Mouse (Mus musculus) neural tube, embryonic 11.5 days (tissue): Measurements from ENCODE around the gene Wdr1. TPM values are rescaled to one million over a fixed set of nuclear protein-coding genes. Genes with fewer than 3 reads are reported as not detected.
"Not testable (repeated sequence)": the region's sequence is repeated elsewhere in the genome, so short reads cannot be mapped to it uniquely, and the experiment has no call there.

Experiments
- ATAC-seq: fragments of 200-750 bp; cut with Nextera tagmentation; 2 replicates; pipeline ENCODE4 v1.8.0; 2017; ENCODE audit warnings: moderate number of reproducible peaks, mild to moderate bottlenecking, moderate TSS enrichment, moderate library complexity; ENCODE audit not compliant: insufficient read depth, low FRiP score, low TSS enrichment
- DNase-seq: peaks from one replicate; pipeline ENCODE4 v3.0.0-alpha.2; 2015; ENCODE audit warnings: low spot score
- H3K27ac ChIP-seq: fragments of 300-500 bp; sonication (generic); 2 replicates; pipeline ENCODE4 v1.5.1; 2014; ENCODE audit warnings: low read depth, mild to moderate bottlenecking, low read length
- H3K27me3 ChIP-seq: fragments of 300-500 bp; sonication (generic); 2 replicates; pipeline ENCODE4 v1.6.1; 2014; ENCODE audit warnings: mild to moderate bottlenecking, low read length, mixed read lengths; ENCODE audit not compliant: control insufficient read depth, insufficient read depth
- H3K36me3 ChIP-seq: fragments of 300-500 bp; sonication (generic); 2 replicates; pipeline ENCODE4 v1.6.1; 2014; ENCODE audit warnings: mild to moderate bottlenecking, low read length, moderate library complexity, mixed read lengths; ENCODE audit not compliant: control insufficient read depth, insufficient read depth
- H3K4me1 ChIP-seq: fragments of 300-500 bp; sonication (generic); 2 replicates; pipeline ENCODE4 v1.6.1; 2014; ENCODE audit warnings: low read length, mixed read lengths; ENCODE audit not compliant: control insufficient read depth, insufficient read depth
- H3K4me2 ChIP-seq: fragments of 300-500 bp; sonication (generic); 2 replicates; pipeline ENCODE4 v1.6.1; 2014; ENCODE audit warnings: low read depth, mild to moderate bottlenecking, moderate library complexity
- H3K4me3 ChIP-seq: fragments of 300-500 bp; sonication (generic); 2 replicates; pipeline ENCODE4 v1.5.1; 2014; ENCODE audit warnings: low read depth, low read length
- H3K9ac ChIP-seq: fragments of 300-500 bp; sonication (generic); 2 replicates; pipeline ENCODE4 v1.6.1; 2014; ENCODE audit warnings: mild to moderate bottlenecking, low read length
- H3K9me3 ChIP-seq: fragments of 300-500 bp; sonication (generic); 2 replicates; pipeline ENCODE4 v1.6.1; 2016; ENCODE audit warnings: low read length; ENCODE audit not compliant: control insufficient read depth
- WGBS: fragments of 180-500 bp; shearing (Covaris S2); extraction: QIAGEN DNeasy Blood & Tissue Kit; methylation state at CpG from one replicate; pipeline ENCODE4 v1.1.7; 2014; 5-methylcytosine and 5-hydroxymethylcytosine counted together
- polyA plus RNA-seq: library from polyadenylated mRNA; unstranded; fragments of >200 nt; fragmentation: Nextera tagmentation; extraction: Ambion mirVana; gene quantifications from 2 replicates; pipeline ENCODE4 v1.2.1, GENCODE M21; 2014

The Wdr1 gene
- 170 and 179 TPM in 2 replicates for polyA plus RNA-seq

DNA sequence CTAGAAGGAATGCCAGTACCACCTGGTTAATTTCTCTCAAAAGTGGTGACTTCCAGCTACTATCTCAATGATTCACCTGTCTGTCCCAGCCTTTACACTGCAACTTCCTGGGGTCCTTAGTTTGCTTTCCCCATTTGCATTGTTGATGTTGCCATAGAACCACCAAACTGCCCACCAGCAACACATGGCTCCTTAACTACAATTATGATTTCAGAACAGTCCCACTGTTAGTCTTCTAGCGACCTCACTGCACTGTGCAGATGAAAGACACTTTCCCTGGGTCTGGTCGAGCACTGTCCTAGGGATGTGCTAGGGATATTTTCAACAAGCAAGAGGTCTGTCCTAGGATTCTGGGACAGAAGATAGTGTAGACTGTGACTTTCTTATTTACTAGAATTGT lies at the start of gene Wdr1:
Wdr1 (minus strand) TSS at position 101 of the 400 bp plus-strand sequence.
- peak within 1 kb of the TSS; percentile 86 for H3K9ac ChIP-seq
- H3K27me3 ChIP-seq: no peaks in the 10 kb centered on the region
- H3K36me3 ChIP-seq: no peaks in the 10 kb centered on the region
- H3K4me3 ChIP-seq: peak within 1 kb of the TSS; percentile 96
- DNase-seq (no peak), ATAC-seq (no peak)
- H3K4me1 ChIP-seq: peaks cover 16% of the 10 kb centered on the region
- 81% methylated on average over 2 of the region's 2 CpGs for WGBS
- H3K27ac ChIP-seq: peak within 1 kb of the TSS; percentile 78
- peak within 1 kb of the TSS; percentile 69 for H3K4me2 ChIP-seq
- no peaks in the 10 kb centered on the region for H3K9me3 ChIP-seq

DNA sequence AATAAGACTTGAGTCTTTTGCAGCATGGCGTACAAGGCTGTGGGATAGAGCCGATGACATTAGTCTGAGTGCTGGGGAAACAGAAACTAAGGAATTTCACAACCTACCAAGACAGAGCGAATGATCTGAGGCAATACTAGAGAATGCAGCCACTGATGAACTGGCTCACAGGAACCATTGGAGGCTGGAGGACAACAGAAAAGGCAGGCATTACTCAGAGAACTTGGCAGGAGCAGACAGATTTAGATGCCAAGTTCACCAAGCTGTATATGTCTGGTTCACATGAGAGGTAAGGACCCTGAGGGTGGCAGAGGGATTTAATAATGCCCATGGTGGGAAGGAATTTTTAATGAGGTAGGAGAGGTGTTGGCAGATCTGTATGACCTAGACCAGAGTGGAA lies 48.1 kb upstream of the Wdr1 start:
- H3K36me3 ChIP-seq: no peaks in the 10 kb centered on the region
- no peaks in the 10 kb centered on the region for H3K9me3 ChIP-seq
- ATAC-seq (no peak), DNase-seq (no peak)
- 97% methylated on average over 3 of the region's 3 CpGs for WGBS
- H3K4me2 ChIP-seq: no peak overlapping the region
- H3K4me3 ChIP-seq: no peak overlapping the region
- H3K4me1 ChIP-seq: no peaks in the 10 kb centered on the region
- H3K9ac ChIP-seq: no peak overlapping the region
- no peak overlapping the region for H3K27ac ChIP-seq
- H3K27me3 ChIP-seq: no peaks in the 10 kb centered on the region

DNA sequence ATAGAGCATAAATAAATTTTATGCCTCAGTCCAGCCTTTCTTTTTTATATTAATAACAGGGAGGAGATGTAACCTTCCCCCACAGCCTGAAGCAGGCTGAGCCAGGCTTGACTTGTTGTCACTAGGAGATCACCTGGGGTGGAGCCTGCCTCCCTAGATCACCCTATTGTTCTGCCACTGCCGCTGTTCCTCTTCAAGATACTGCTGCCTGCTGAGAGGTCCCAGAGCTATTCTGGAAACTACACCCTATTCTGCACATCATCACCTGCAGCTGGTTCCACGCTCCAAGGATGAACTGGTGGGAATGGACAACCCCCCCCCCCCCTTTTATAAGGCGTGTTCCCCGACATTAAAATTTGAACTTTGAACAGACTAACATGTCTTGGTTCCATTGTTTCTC lies 45.2 kb upstream of the Wdr1 start:
- H3K36me3 ChIP-seq, H3K9ac ChIP-seq, H3K9me3 ChIP-seq, H3K4me3 ChIP-seq, H3K4me1 ChIP-seq, ATAC-seq, H3K27me3 ChIP-seq, H3K27ac ChIP-seq, H3K4me2 ChIP-seq, DNase-seq: not testable (repeated sequence)
- WGBS: 91% methylated on average over 4 of the region's 4 CpGs

- Histone ChIP-seq H3K27me3 (no peaks in the 10 kb centered on the region), H3K36me3 (no peaks in the 10 kb centered on the region), H3K9me3 (no peaks in the 10 kb centered on the region), H3K4me3 (no peak overlapping the region), H3K4me1 (no peaks in the 10 kb centered on the region), H3K4me2 (no peak overlapping the region), H3K9ac (no peak overlapping the region), H3K27ac (no peak overlapping the region)
- ATAC-seq: no peak; the same call in 1 of the 2 replicates
- WGBS: 66% methylated on average over 11 of the region's 11 CpGs
- no peak for DNase-seq
Measured at GRCm38 (mm10) chr5:38598647-38599304, 35.8 kb upstream of the Wdr1 start.

GRCm38 (mm10) chr5:38588924-38589323 lies 25.9 kb upstream of the Wdr1 start:
- Histone ChIP-seq H3K9me3 (no peaks in the 10 kb centered on the region), H3K4me1 (no peaks in the 10 kb centered on the region), H3K4me3 (no peak overlapping the region), H3K4me2 (no peak overlapping the region), H3K9ac (no peak overlapping the region), H3K27ac (no peak overlapping the region), H3K36me3 (no peaks in the 10 kb centered on the region), H3K27me3 (no peaks in the 10 kb centered on the region)
- WGBS: 80% methylated on average over 9 of the region's 9 CpGs
- ATAC-seq: no peak
- no peak for DNase-seq

DNA sequence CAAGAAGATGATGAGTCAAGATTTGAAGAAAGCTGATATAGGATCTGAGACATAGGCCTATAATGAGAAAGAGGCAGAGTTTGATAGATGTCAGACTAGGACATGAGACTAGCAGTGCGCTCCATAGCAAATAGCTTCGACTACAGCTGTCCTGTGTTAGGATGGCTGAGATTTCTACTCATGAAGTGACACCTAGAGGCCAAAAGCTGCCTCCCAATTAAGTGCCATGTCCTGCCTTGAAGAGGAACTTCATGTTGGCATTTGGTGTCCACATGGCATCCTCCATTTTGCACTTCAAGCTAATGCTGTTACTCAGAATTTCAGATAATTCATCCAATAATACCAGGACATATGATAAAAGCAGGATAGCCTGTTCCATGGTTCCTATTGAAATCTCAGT lies 22.4 kb upstream of the Wdr1 start:
- Histone ChIP-seq H3K27ac (no peak overlapping the region), H3K4me1 (no peaks in the 10 kb centered on the region), H3K4me2 (no peak overlapping the region), H3K27me3 (no peaks in the 10 kb centered on the region), H3K9me3 (no peaks in the 10 kb centered on the region), H3K4me3 (no peak overlapping the region), H3K36me3 (no peaks in the 10 kb centered on the region), H3K9ac (no peak overlapping the region)
- 85% methylated on average over 2 of the region's 2 CpGs for WGBS
- no peak for DNase-seq
- ATAC-seq: no peak

- Histone ChIP-seq H3K9me3 (no peaks in the 10 kb centered on the region), H3K4me1 (no peaks in the 10 kb centered on the region), H3K9ac (no peak overlapping the region), H3K27me3 (no peaks in the 10 kb centered on the region), H3K4me3 (no peak overlapping the region), H3K4me2 (no peak overlapping the region), H3K36me3 (no peaks in the 10 kb centered on the region), H3K27ac (no peak overlapping the region)
- no peak for ATAC-seq
- 87% methylated on average over 4 of the region's 4 CpGs for WGBS
- DNase-seq: no peak
Measured at GRCm38 (mm10) chr5:38583026-38583425, 20.0 kb upstream of the Wdr1 start.

- Histone ChIP-seq H3K27ac (no peak overlapping the region), H3K9ac (no peak overlapping the region), H3K4me2 (no peak overlapping the region), H3K4me3 (no peak overlapping the region), H3K36me3 (no peaks in the 10 kb centered on the region), H3K4me1 (no peaks in the 10 kb centered on the region), H3K27me3 (no peaks in the 10 kb centered on the region), H3K9me3 (no peaks in the 10 kb centered on the region)
- WGBS: 32% methylated on average over 6 of the region's 6 CpGs
- peak; percentile 48; the same call in 1 of the 2 replicates for ATAC-seq
- peak; percentile 55 for DNase-seq
Measured at GRCm38 (mm10) chr5:38580703-38581102, 17.7 kb upstream of the Wdr1 start.

DNA sequence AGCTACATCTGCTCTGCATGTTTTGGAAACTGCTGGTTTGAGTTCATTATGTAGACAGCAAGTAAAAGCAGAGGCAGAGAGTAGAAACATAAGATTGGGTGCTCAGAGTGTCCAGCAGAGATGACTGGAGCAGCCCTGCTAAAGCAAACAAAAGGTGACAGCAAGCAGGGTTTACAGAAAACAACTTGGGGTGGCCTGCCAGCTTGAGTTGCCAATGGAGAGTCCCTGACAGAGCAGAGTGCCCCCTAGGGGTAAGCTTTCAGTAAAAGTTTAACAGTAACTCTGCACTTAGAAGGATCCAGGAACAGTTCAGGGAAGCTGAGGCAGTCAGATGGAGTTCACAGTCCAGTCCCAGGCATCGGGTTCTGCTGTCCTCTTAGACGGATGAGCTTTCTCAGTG lies 7.9 kb upstream of the Wdr1 start:
- ATAC-seq (no peak), DNase-seq (no peak)
- WGBS: 74% methylated on average over 2 of the region's 2 CpGs

More for the DNA sequence above, 7.9 kb upstream of the Wdr1 start:
- Histone ChIP-seq H3K27me3 (no peaks in the 10 kb centered on the region), H3K4me3 (no peak overlapping the region), H3K36me3 (no peaks in the 10 kb centered on the region), H3K9me3 (no peaks in the 10 kb centered on the region), H3K27ac (no peak overlapping the region), H3K4me1 (no peaks in the 10 kb centered on the region), H3K4me2 (no peak overlapping the region), H3K9ac (no peak overlapping the region)
